Mouse (Mus musculus) spleen, adult 2 months (tissue): Measurements from ENCODE around the gene Vps33a.

Experiments used
- CTCF ChIP-seq: fragments of 200-500 bp; IDR thresholded peaks from 2 replicates; pipeline ENCODE4 v1.5.1; 2011; ENCODE audit warnings: mild to moderate bottlenecking, inconsistent platforms; ENCODE audit not compliant: insufficient read depth, insufficient read length, insufficient replicate concordance; ENCODE audit errors: extremely low read depth
- POLR2A ChIP-seq: fragments of 200-500 bp; IDR thresholded peaks from 2 replicates; pipeline ENCODE4 v1.6.1; 2011; ENCODE audit warnings: low read depth, low read length, inconsistent platforms

- TF ChIP-seq CTCF = no peak
- peak; percentile 88 for TF ChIP-seq POLR2A
These were observed at the start of gene Vps33a for GRCm38 (mm10) chr5:123572357-123573186.
